Mouse (Mus musculus): ENCODE data around the gene Olfr118. TPM values are rescaled to one million over a fixed set of nuclear protein-coding genes. Genes with fewer than 3 reads are reported as not detected.

The Olfr118 gene
- 0.46 TPM for polyA plus RNA-seq (2017; shearing (Covaris generic))

GRCm38 (mm10) chr17:37666688-37667087, at the start of gene Olfr118:
TSS of gene Olfr118 (plus strand) at chr17:37666988.

DNA sequence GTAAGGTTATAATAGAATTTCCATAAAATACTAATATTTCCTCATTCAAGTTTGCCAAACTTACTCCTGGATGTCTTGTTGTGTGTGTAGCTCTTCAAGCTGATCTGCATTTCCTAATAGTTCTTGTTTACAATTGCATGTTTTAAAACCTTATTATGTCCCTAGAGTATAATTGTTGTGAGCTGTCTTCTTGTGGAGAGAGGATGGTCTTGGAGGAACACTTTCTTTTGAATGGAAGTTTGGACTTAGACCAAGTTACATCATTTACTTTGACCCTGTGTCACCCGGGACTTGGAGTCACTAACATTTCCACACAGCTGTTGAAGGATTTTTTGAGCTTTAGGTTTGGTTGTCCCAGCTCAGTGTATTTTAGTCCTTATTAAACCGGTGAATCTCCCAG, 39.8 kb upstream of the Olfr118 start, which contains the start of the genes Olfr115 and Olfr116:
TSS of gene Olfr115 (minus strand) at position 101 of the 400 bp plus-strand sequence.
TSS of gene Olfr116 (minus strand) at position 191 of the 400 bp plus-strand sequence.

DNA sequence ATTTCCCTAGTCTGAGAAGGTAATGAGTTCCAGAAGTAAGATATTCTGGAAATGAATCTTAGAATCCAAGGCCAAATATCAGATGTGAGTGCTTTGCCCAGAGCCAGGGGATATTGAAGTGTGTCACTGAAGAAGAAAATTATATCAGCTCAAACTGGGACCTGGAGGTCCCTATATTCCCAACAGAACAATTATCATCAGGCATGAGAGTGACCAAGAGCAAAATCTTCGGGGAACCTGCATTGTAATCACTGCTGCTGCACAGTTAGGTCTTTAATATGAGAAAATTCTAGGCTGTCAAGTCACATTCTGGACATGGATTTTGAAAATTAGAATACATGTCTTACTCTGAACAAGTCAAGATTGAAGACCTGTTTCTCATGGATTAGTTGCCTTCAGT, 3.1 kb upstream of the Olfr118 start, which contains the start of gene Olfr117:
TSS of gene Olfr117 (minus strand) at position 101 of the 400 bp plus-strand sequence.

GRCm38 (mm10) chr17:37696264-37696663, 29.5 kb downstream of the Olfr118 start, which contains the start of gene Olfr119:
TSS of gene Olfr119 (plus strand) at chr17:37696564.

DNA sequence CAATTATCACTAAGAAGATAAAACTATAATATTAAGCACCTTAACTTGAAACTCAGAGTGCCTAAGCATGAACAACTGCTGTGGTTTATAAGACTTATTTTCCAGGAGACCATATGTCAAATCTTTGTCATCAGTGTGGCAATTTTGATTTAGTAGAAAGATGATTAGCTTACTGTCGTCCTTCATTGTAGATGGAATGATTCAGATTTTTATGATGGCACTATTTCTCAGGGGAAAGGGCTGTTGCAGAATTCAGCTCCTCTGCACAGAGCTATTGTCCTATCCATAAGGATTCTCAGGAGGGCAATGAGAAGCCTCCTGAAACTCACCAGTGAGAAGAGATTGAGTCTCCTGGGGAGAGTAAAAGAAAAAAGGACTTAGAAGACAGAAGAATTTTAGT, 54.7 kb downstream of the Olfr118 start, which contains the start of gene Olfr120:
TSS of gene Olfr120 (plus strand) at position 301 of the 400 bp plus-strand sequence.

Other genes starting within 250 kb of the Olfr118 start
- not detected for gene Olfr108, start 221.5 kb upstream of the Olfr118 start, polyA plus RNA-seq (2017; shearing (Covaris generic))
- gene Olfr109, start 208.1 kb upstream of the Olfr118 start, polyA plus RNA-seq (2017; shearing (Covaris generic)), result not detected
- not detected for gene H2-M2, start 183.4 kb upstream of the Olfr118 start, polyA plus RNA-seq (2017; shearing (Covaris generic))
- not detected for gene Olfr110, start 174.5 kb upstream of the Olfr118 start, polyA plus RNA-seq (2017; shearing (Covaris generic))
- not detected for gene Olfr111, start 159.0 kb upstream of the Olfr118 start, polyA plus RNA-seq (2017; shearing (Covaris generic))
- not detected for gene Olfr112, start 97.5 kb upstream of the Olfr118 start, polyA plus RNA-seq (2017; shearing (Covaris generic))
- not detected for gene Olfr113, start 89.3 kb upstream of the Olfr118 start, polyA plus RNA-seq (2017; shearing (Covaris generic))
- gene Olfr114, start 74.2 kb upstream of the Olfr118 start, polyA plus RNA-seq (2017; shearing (Covaris generic)), result not detected
- not detected for gene Olfr115, start 39.9 kb upstream of the Olfr118 start, polyA plus RNA-seq (2017; shearing (Covaris generic))
- not detected for gene Olfr116, start 39.8 kb upstream of the Olfr118 start, polyA plus RNA-seq (2017; shearing (Covaris generic))
- gene Olfr117, start 3.2 kb upstream of the Olfr118 start, polyA plus RNA-seq (2017; shearing (Covaris generic)), result not detected
- gene Olfr119, start 29.6 kb downstream of the Olfr118 start, polyA plus RNA-seq (2017; shearing (Covaris generic)), result not detected
- not detected for gene Olfr120, start 54.8 kb downstream of the Olfr118 start, polyA plus RNA-seq (2017; shearing (Covaris generic))
- gene Olfr121, start 81.9 kb downstream of the Olfr118 start, polyA plus RNA-seq (2017; shearing (Covaris generic)), result not detected
- not detected for gene Olfr122, start 101.6 kb downstream of the Olfr118 start, polyA plus RNA-seq (2017; shearing (Covaris generic))
- not detected for gene Olfr123, start 126.5 kb downstream of the Olfr118 start, polyA plus RNA-seq (2017; shearing (Covaris generic))
- gene Olfr124, start 132.9 kb downstream of the Olfr118 start, polyA plus RNA-seq (2017; shearing (Covaris generic)), result not detected
- gene Olfr125, start 166.0 kb downstream of the Olfr118 start, polyA plus RNA-seq (2017; shearing (Covaris generic)), result not detected
- gene Olfr126, start 180.5 kb downstream of the Olfr118 start, polyA plus RNA-seq (2017; shearing (Covaris generic)), result not detected
- 0.09 TPM for gene Olfr127, start 233.4 kb downstream of the Olfr118 start, polyA plus RNA-seq (2017; shearing (Covaris generic))